Mouse (Mus musculus): ENCODE results near the gene Pnma1.

Pnma1 gene

GRCm38 (mm10) chr12:84107012-84107411 lies 41.3 kb downstream of the Pnma1 start:
- no peak for DNase-seq (ENCODE audit: low spot score)

- DNase-seq (ENCODE audit: low spot score) = no peak
These were observed 46.8 kb downstream of the Pnma1 start for GRCm38 (mm10) chr12:84101493-84101845.

- peak; percentile 34 for DNase-seq (ENCODE audit: low spot score)
These were observed 47.4 kb downstream of the Pnma1 start, which contains the start of gene Acot6 for GRCm38 (mm10) chr12:84100604-84101492. Gene Acot6 (plus strand): TSS chr12:84100654.

- no peak for DNase-seq (ENCODE audit: low spot score)
These were observed 48.2 kb downstream of the Pnma1 start for GRCm38 (mm10) chr12:84100071-84100470.

- DNase-seq (ENCODE audit: low spot score) = no peak
These were observed 48.7 kb downstream of the Pnma1 start for GRCm38 (mm10) chr12:84099605-84100004.

All from spleen, adult 12 weeks (tissue).